Mouse (Mus musculus) ES-E14 (cell line): ENCODE results near the gene Gm44502. TPM values are rescaled to one million over a fixed set of nuclear protein-coding genes. Genes with fewer than 3 reads are reported as not detected.

Source experiments
- DNase-seq: peaks from one replicate; pipeline ENCODE4 v3.0.0-alpha.2; 2013; ENCODE audit warnings: low read depth, low spot score
- H3K27ac ChIP-seq: 2 replicates; pipeline ENCODE4 v1.5.1; 2012; ENCODE audit warnings: low read depth, mild to moderate bottlenecking, low read length, moderate library complexity, mixed read lengths; ENCODE audit not compliant: poor library complexity, insufficient read depth, severe bottlenecking
- H3K36me3 ChIP-seq: 2 replicates; pipeline ENCODE4 v1.6.1; 2012; ENCODE audit warnings: mild to moderate bottlenecking, low read length, moderate library complexity, mixed read lengths; ENCODE audit not compliant: control insufficient read depth, poor library complexity, insufficient read depth, severe bottlenecking
- H3K4me1 ChIP-seq, 2 experiments: fragments of 150-350 bp in 1 of 2; sonication (generic) in 1 of 2; 2 replicates each; pipeline ENCODE4 v1.6.1; 2012; ENCODE audit warnings: low read length in 2 of 2, mild to moderate bottlenecking in 1 of 2, mixed read lengths in 1 of 2; ENCODE audit not compliant: control insufficient read depth in 2 of 2, insufficient read depth in 2 of 2, poor library complexity in 1 of 2
- H3K4me3 ChIP-seq, 2 experiments: fragments of 150-350 bp in 1 of 2; sonication (generic) in 1 of 2; 2 replicates each; pipeline ENCODE4 v1.5.1; 2012; ENCODE audit warnings: low read length in 2 of 2, low read depth in 1 of 2, mild to moderate bottlenecking in 1 of 2, mixed read lengths in 1 of 2; ENCODE audit not compliant: insufficient read depth in 1 of 2, poor library complexity in 1 of 2, severe bottlenecking in 1 of 2
- H3K9ac ChIP-seq: 2 replicates; pipeline ENCODE4 v1.6.1; 2012; ENCODE audit warnings: low read depth, mild to moderate bottlenecking, low read length, mixed read lengths; ENCODE audit not compliant: poor library complexity, insufficient read depth, severe bottlenecking
- H3K9me3 ChIP-seq: fragments of 150-350 bp; sonication (generic); 2 replicates; pipeline ENCODE4 v1.6.1; 2012; ENCODE audit warnings: low read depth, mild to moderate bottlenecking, low read length; ENCODE audit not compliant: control insufficient read depth, insufficient read depth
- CHD2 ChIP-seq: IDR thresholded peaks from 2 replicates; pipeline ENCODE4 v1.6.1; 2014; ENCODE audit warnings: mild to moderate bottlenecking, low read depth, low read length, inconsistent platforms
- HCFC1 ChIP-seq: IDR thresholded peaks from 2 replicates; pipeline ENCODE4 v1.6.1; 2012; ENCODE audit warnings: low read length, inconsistent platforms, borderline replicate concordance; ENCODE audit not compliant: insufficient read depth
- MAFK ChIP-seq: IDR thresholded peaks from 2 replicates; pipeline ENCODE4 v1.6.1; 2014; ENCODE audit warnings: mild to moderate bottlenecking, low read depth, low read length, inconsistent platforms; ENCODE audit not compliant: insufficient read depth
- ZC3H11A ChIP-seq: IDR thresholded peaks from 2 replicates; pipeline ENCODE4 v1.6.1; 2012; ENCODE audit warnings: low read depth, mild to moderate bottlenecking, inconsistent platforms, low read length, borderline replicate concordance
- ZNF384 ChIP-seq: IDR thresholded peaks from 2 replicates; pipeline ENCODE4 v1.6.1; 2012; ENCODE audit warnings: low read depth, low read length, inconsistent platforms
- in situ Hi-C, 2 experiments: fragments of 600-800 bp; cut with MboI; formaldehyde crosslinking; loops; one replicate each; pipeline ENCODE4 v1.15.1; 2025; ENCODE audit warnings: low sequenced_read_pairs in 2 of 2, inconsistent platforms in 1 of 2; ENCODE audit not compliant: unreplicated experiment in 2 of 2
- total RNA-seq: library from RNA; depleted of rRNA; stranded (reverse); fragments of 300-350 nt; gene quantifications from 2 replicates; pipeline ENCODE4 v1.2.3, GENCODE M21; 2012

The Gm44502 gene
- total RNA-seq, 1 experiment: 0.36 TPM

GRCm38 (mm10) chr15:89376957-89377356, 52.5 kb downstream of the Gm44502 start, which contains the start of gene Tymp:
TSS of gene Tymp (minus strand) at chr15:89377039.
- TF ChIP-seq HCFC1 (no peak), ZC3H11A (no peak), ZNF384 (no peak), CHD2 (no peak), MAFK (no peak)
- in situ Hi-C loops: no loop called here
- H3K9me3 ChIP-seq: no peaks in the 10 kb centered on the region
- peaks cover 9% of the 10 kb centered on the region for H3K36me3 ChIP-seq
- peak within 1 kb of the TSS in 1 of 2 experiments; percentile 9; a peak in 1 of 4 replicates for H3K4me3 ChIP-seq
- H3K27ac ChIP-seq: no peak within 1 kb of the TSS
- no peak within 1 kb of the TSS for H3K9ac ChIP-seq
- peaks cover 4 to 24% of the 10 kb centered on the region in 2 experiments; a peak in 3 of 4 replicates for H3K4me1 ChIP-seq
- no peak for DNase-seq

GRCm38 (mm10) chr15:89376040-89376439, 53.5 kb downstream of the Gm44502 start:
- Histone ChIP-seq H3K4me3 (no peak overlapping the region), H3K9me3 (no peaks in the 10 kb centered on the region), H3K4me1 (peaks cover 4 to 28% of the 10 kb centered on the region in 2 experiments; a peak in 3 of 4 replicates), H3K27ac (no peak overlapping the region), H3K9ac (no peak overlapping the region), H3K36me3 (peaks cover 18% of the 10 kb centered on the region)
- in situ Hi-C loops: no loop called here
- TF ChIP-seq MAFK (no peak), CHD2 (no peak), ZNF384 (no peak), HCFC1 (no peak)
- DNase-seq: no peak

GRCm38 (mm10) chr15:89374801-89375534, 54.5 kb downstream of the Gm44502 start:
- H3K4me1 ChIP-seq: peaks cover 4 to 28% of the 10 kb centered on the region in 2 experiments; a peak in 3 of 4 replicates
- TF ChIP-seq ZNF384 (no peak), CHD2 (no peak), ZC3H11A (no peak), MAFK (no peak), HCFC1 (no peak)
- H3K9me3 ChIP-seq: no peaks in the 10 kb centered on the region
- H3K4me3 ChIP-seq: no peak overlapping the region
- H3K9ac ChIP-seq: no peak overlapping the region
- peaks cover 29% of the 10 kb centered on the region for H3K36me3 ChIP-seq
- DNase-seq: no peak
- no peak overlapping the region for H3K27ac ChIP-seq
- in situ Hi-C loops: no loop called here

GRCm38 (mm10) chr15:89374340-89374739, 55.2 kb downstream of the Gm44502 start:
- H3K4me3 ChIP-seq: peak overlapping the region; percentile 71 to 77

More at GRCm38 (mm10) chr15:89374340-89374739, 55.2 kb downstream of the Gm44502 start:
- H3K27ac ChIP-seq: no peak overlapping the region
- H3K36me3 ChIP-seq: peaks cover 35% of the 10 kb centered on the region
- DNase-seq: no peak
- in situ Hi-C loops: no loop called here
- H3K9ac ChIP-seq: peak overlapping the region; percentile 86
- TF ChIP-seq CHD2 (no peak), ZNF384 (no peak), HCFC1 (no peak), ZC3H11A (no peak), MAFK (no peak)
- H3K4me1 ChIP-seq: peaks cover 2 to 26% of the 10 kb centered on the region in 2 experiments; a peak in 3 of 4 replicates
- no peaks in the 10 kb centered on the region for H3K9me3 ChIP-seq
